Mouse (Mus musculus) thymus, adult 2 months (tissue): ENCODE results near the gene Ankrd22.

Experiments used
- CTCF ChIP-seq: fragments of 200-500 bp; IDR thresholded peaks from 2 replicates; pipeline ENCODE4 v1.5.1; 2012; ENCODE audit warnings: mild to moderate bottlenecking, control low read depth, low read length, moderate library complexity, borderline replicate concordance; ENCODE audit not compliant: control insufficient read depth, poor library complexity, insufficient read depth; ENCODE audit errors: extremely low read depth
- POLR2A ChIP-seq: fragments of 200-500 bp; IDR thresholded peaks from 2 replicates; pipeline ENCODE4 v1.6.1; 2012; ENCODE audit warnings: mild to moderate bottlenecking, low read length, control low read depth, moderate library complexity; ENCODE audit not compliant: control insufficient read depth, poor library complexity, insufficient read depth; ENCODE audit errors: extremely low read depth

DNA sequence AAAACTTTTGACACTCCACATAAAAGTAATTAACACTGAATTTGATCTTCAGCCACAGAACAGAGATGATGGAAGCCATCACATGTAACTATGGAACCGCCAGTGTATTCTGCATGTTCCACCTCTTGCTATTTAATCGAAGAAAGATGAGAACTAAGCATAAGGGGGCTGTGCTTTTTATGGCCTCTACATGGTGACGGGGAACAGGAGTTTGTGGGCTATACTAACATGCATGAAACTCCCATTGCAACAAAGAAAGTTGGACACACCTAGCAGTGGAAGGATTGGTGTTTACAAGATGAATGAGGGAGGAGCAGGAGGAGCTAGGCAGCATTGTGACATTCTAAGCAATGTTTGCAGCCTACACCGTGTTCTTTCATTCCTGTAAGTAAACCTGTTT lies 65.2 kb downstream of the Ankrd22 start, which contains the start of gene Lipm:
- no peak for TF ChIP-seq CTCF
- no peak for TF ChIP-seq POLR2A
